ENCODE assay signal across 8 mouse cellular contexts in genomic region chr9:37432026-37432666, GRCm38 (mm10). TPM values are rescaled to one million over a fixed set of nuclear protein-coding genes. Genes with fewer than 3 reads are reported as not detected.
DNase-seq lines count a peak whose midpoint lies in the region; ATAC-seq and TF ChIP-seq lines count a peak whose summit lies in the region.

No protein-coding gene starts in this region.

- no peaks in the 10 kb centered on the region for H3K4me1 ChIP-seq in stomach, postnatal 0 days (replicated peaks; ENCODE audit: control insufficient read depth, insufficient read depth)

- H3K9ac ChIP-seq in stomach, postnatal 0 days (ENCODE audit: low read length) = no peak overlapping the region

- peak overlapping the region; percentile 18 for H3K27ac ChIP-seq in left cerebral cortex, adult 2 months
- peak overlapping the region; percentile 52 for H3K27ac ChIP-seq in layer of hippocampus, adult 2 months
- H3K27ac ChIP-seq in stomach, postnatal 0 days (replicated peaks) = no peak overlapping the region

- no peak for TF ChIP-seq EP300 in stomach, postnatal 0 days (optimal IDR thresholded peaks at IDR 0.05)

- peak in 1 of 2 experiments; percentile 64 for DNase-seq in left cerebral cortex, adult 2 months (ENCODE audit: extremely low spot score in 1 of 2, low spot score in 2 of 2)
- DNase-seq in left cerebral cortex, adult 9 months (ENCODE audit: low spot score in 2 of 2) = no peak
- DNase-seq in heart, postnatal 10 days = peak; percentile 50 to 72
- peak in 1 of 2 experiments; percentile 55 for DNase-seq in layer of hippocampus, adult 2 months (ENCODE audit: low spot score in 2 of 2)
- peak; percentile 65 for DNase-seq in stomach, postnatal 0 days (ENCODE audit: low spot score)
- no peak for DNase-seq in cerebellum, adult 11-12 months

- peaks cover 14% of the 10 kb centered on the region; the same call in 1 of the 2 replicates for H3K27me3 ChIP-seq in stomach, postnatal 0 days (ENCODE audit: control insufficient read depth, insufficient read depth, low read length)

- peak overlapping the region; percentile 49 for H3K4me3 ChIP-seq in left cerebral cortex, adult 2 months
- H3K4me3 ChIP-seq in layer of hippocampus, adult 2 months = peak overlapping the region; percentile 58
- H3K4me3 ChIP-seq in stomach, postnatal 0 days (ENCODE audit: low read depth, low read length) = no peak overlapping the region

- WGBS in stomach, postnatal 0 days = 3% methylated on average over 16 of the region's 17 CpGs

- no peak overlapping the region for H3K4me2 ChIP-seq in stomach, postnatal 0 days (replicated peaks; ENCODE audit: low read depth)

- H3K36me3 ChIP-seq in stomach, postnatal 0 days (ENCODE audit: control insufficient read depth, insufficient read depth, low read length) = no peaks in the 10 kb centered on the region

- peak; percentile 41 for ATAC-seq in common myeloid progenitor, adult 5-6 weeks (replicated peaks; ENCODE audit: low read depth, poor library complexity, severe bottlenecking)
- ATAC-seq in megakaryocyte, adult 5-6 weeks (ENCODE audit: poor library complexity, severe bottlenecking) = peak; percentile 37; the same call in 1 of the 2 replicates
- ATAC-seq in stomach, postnatal 0 days (ENCODE audit: low FRiP score, low TSS enrichment) = peak; percentile 50; the same call in 1 of the 2 replicates

- no peaks in the 10 kb centered on the region for H3K9me3 ChIP-seq in stomach, postnatal 0 days (ENCODE audit: control insufficient read depth, low read length)

- peak; percentile 64 for TF ChIP-seq CTCF in left cerebral cortex, adult 2 months (IDR thresholded peaks at IDR 0.05)
- TF ChIP-seq CTCF in layer of hippocampus, adult 2 months (conservative IDR thresholded peaks at IDR 0.05) = peak; percentile 79
- TF ChIP-seq CTCF in stomach, postnatal 0 days (IDR thresholded peaks at IDR 0.05; ENCODE audit: low read depth) = peak; percentile 74

- intact Hi-C loops in left cerebral cortex, adult 2 months (cut with DNase I) = loop anchor here (1.0 to 5.0 kb wide), 3 partner anchors 25 to 205 kb away; no protein-coding TSS in a partner anchor
- intact Hi-C loops in heart, postnatal 10 days (cut with DNase I) = no loop called here

RNA-seq across cellular contexts. Expression of gene Robo3, which starts 0.9 kb away (rescaled TPM):
- total RNA-seq in left cerebral cortex, adult 2 months (2021) = 10 to 100 TPM; 30.9 to 34.3 TPM
- total RNA-seq in common myeloid progenitor, adult 5-6 weeks (2017) = 3.8 and 4.1 TPM in 2 replicates
- total RNA-seq in heart, postnatal 10 days (2021) = not detected
- 10 to 100 TPM; 14.8 to 19.0 TPM for total RNA-seq in layer of hippocampus, adult 2 months (2021)
- total RNA-seq in megakaryocyte, adult 5-6 weeks (2015) = not detected in 2 replicates
- 0.20 TPM in 1 of 2 replicates, not detected in the other for total RNA-seq in megakaryocyte, adult 5-6 weeks (2017)
- polyA plus RNA-seq in stomach, postnatal 0 days (2015; fragmentation: Nextera tagmentation; extraction: Ambion mirVana) = 0.02 and 0.11 TPM in 2 replicates

RNA-seq across cellular contexts. Expression of gene Robo4, which starts 30.4 kb away (rescaled TPM):
- 1 to 10 TPM; 8.0 to 9.5 TPM for total RNA-seq in left cerebral cortex, adult 2 months (2021)
- 1.3 and 1.4 TPM in 2 replicates for total RNA-seq in common myeloid progenitor, adult 5-6 weeks (2017)
- total RNA-seq in heart, postnatal 10 days (2021) = 10 to 100 TPM; 40.9 to 50.6 TPM
- 1 to 10 TPM; 4.9 to 5.8 TPM for total RNA-seq in layer of hippocampus, adult 2 months (2021)
- total RNA-seq in megakaryocyte, adult 5-6 weeks (2015) = not detected in 2 replicates
- total RNA-seq in megakaryocyte, adult 5-6 weeks (2017) = not detected in 2 replicates
- 4.4 and 5.2 TPM in 2 replicates for polyA plus RNA-seq in stomach, postnatal 0 days (2015; fragmentation: Nextera tagmentation; extraction: Ambion mirVana)

RNA-seq across cellular contexts. Expression of gene Msantd2, which starts 57.0 kb away (rescaled TPM):
- total RNA-seq in left cerebral cortex, adult 2 months (2021) = 10 to 100 TPM; 21.4 to 26.7 TPM
- total RNA-seq in common myeloid progenitor, adult 5-6 weeks (2017) = 37.0 and 38.1 TPM in 2 replicates
- total RNA-seq in heart, postnatal 10 days (2021) = 10 to 100 TPM; 11.7 to 16.4 TPM
- total RNA-seq in layer of hippocampus, adult 2 months (2021) = 10 to 100 TPM; 20.5 to 25.6 TPM
- 15.1 and 18.4 TPM in 2 replicates for total RNA-seq in megakaryocyte, adult 5-6 weeks (2015)
- total RNA-seq in megakaryocyte, adult 5-6 weeks (2017) = 24.4 and 26.4 TPM in 2 replicates
- 7.5 TPM in 2 replicates for polyA plus RNA-seq in stomach, postnatal 0 days (2015; fragmentation: Nextera tagmentation; extraction: Ambion mirVana)

Comparison
In these comparisons a context has a peak if more than half of its experiments do, and no peak if none do; other contexts are left out.
1. DNase-seq: peak in heart, postnatal 10 days (2 of 2) and stomach, postnatal 0 days (single experiment); none in left cerebral cortex, adult 9 months (0 of 2) and cerebellum, adult 11-12 months (single experiment).
2. Peak in every context shown above with its lines, with median percentiles within 50 percentile points of each other: CTCF ChIP-seq and ATAC-seq.